Mouse (Mus musculus) intestine, embryonic 14.5 days (tissue): ENCODE data around the gene Arhgap31. TPM values are rescaled to one million over a fixed set of nuclear protein-coding genes. Genes with fewer than 3 reads are reported as not detected.
"Not testable (repeated sequence)": the region's sequence is repeated elsewhere in the genome, so short reads cannot be mapped to it uniquely, and the experiment has no call there.

ENCODE experiments used
- ATAC-seq: fragments of 200-750 bp; cut with Nextera tagmentation; replicated peaks from 2 replicates; pipeline ENCODE4 v1.8.0; 2017; ENCODE audit warnings: low read depth, moderate number of reproducible peaks, moderate TSS enrichment, moderate library complexity; ENCODE audit not compliant: low FRiP score, low TSS enrichment
- DNase-seq: peaks from one replicate; pipeline ENCODE4 v3.0.0-alpha.2; 2018; ENCODE audit warnings: low spot score
- H3K27ac ChIP-seq: fragments of 300-500 bp; sonication (generic); 2 replicates; pipeline ENCODE4 v1.5.1; 2014; ENCODE audit warnings: low read depth, mild to moderate bottlenecking, control low read depth
- H3K27me3 ChIP-seq: fragments of 300-500 bp; sonication (generic); replicated peaks from 2 replicates; pipeline ENCODE4 v1.6.1; 2014; ENCODE audit warnings: low read length, control low read depth; ENCODE audit not compliant: control insufficient read depth, insufficient read depth
- H3K36me3 ChIP-seq: fragments of 300-500 bp; sonication (generic); 2 replicates; pipeline ENCODE4 v1.6.1; 2014; ENCODE audit warnings: low read length, control low read depth; ENCODE audit not compliant: control insufficient read depth, insufficient read depth
- H3K4me1 ChIP-seq: fragments of 300-500 bp; sonication (generic); replicated peaks from 2 replicates; pipeline ENCODE4 v1.6.1; 2014; ENCODE audit warnings: low read length, control low read depth, mixed read lengths; ENCODE audit not compliant: control insufficient read depth, insufficient read depth
- H3K4me2 ChIP-seq: fragments of 300-500 bp; sonication (generic); 2 replicates; pipeline ENCODE4 v1.6.1; 2014; ENCODE audit warnings: low read length
- H3K4me3 ChIP-seq: fragments of 300-500 bp; sonication (generic); 2 replicates; pipeline ENCODE4 v1.5.1; 2014; ENCODE audit warnings: low read depth, low read length, control low read depth, mixed read lengths
- H3K9ac ChIP-seq: fragments of 300-500 bp; sonication (generic); 2 replicates; pipeline ENCODE4 v1.6.1; 2014; ENCODE audit warnings: mild to moderate bottlenecking, low read length
- H3K9me3 ChIP-seq: fragments of 300-500 bp; sonication (generic); 2 replicates; pipeline ENCODE4 v1.6.1; 2016; ENCODE audit warnings: low read length, control low read depth; ENCODE audit not compliant: control insufficient read depth
- WGBS: fragments of 180-500 bp; shearing (Covaris S2); extraction: QIAGEN DNeasy Blood & Tissue Kit; methylation state at CpG from one replicate; pipeline ENCODE4 v1.1.7; 2014; 5-methylcytosine and 5-hydroxymethylcytosine counted together
- polyA plus RNA-seq: library from polyadenylated mRNA; unstranded; fragments of >200 nt; fragmentation: Nextera tagmentation; extraction: Ambion mirVana; gene quantifications from 2 replicates; pipeline ENCODE4 v1.2.1, GENCODE M21; 2014

Arhgap31 gene
- polyA plus RNA-seq, 1 experiment from 2014 or later: 10.9 TPM

- peak; percentile 42 for DNase-seq
- Histone ChIP-seq H3K4me2 (no peak overlapping the region), H3K4me3 (no peak overlapping the region), H3K9me3 (no peaks in the 10 kb centered on the region), H3K36me3 (no peaks in the 10 kb centered on the region), H3K27ac (no peak overlapping the region), H3K4me1 (0 out of 2 replicates have a peak, but pooled peaks cover 2% of the 10 kb centered on the region), H3K9ac (no peak overlapping the region), H3K27me3 (no peaks in the 10 kb centered on the region)
- WGBS: 49% methylated on average over 8 of the region's 8 CpGs
- ATAC-seq: no peak
These were observed 17.8 kb upstream of the Arhgap31 start for GRCm38 (mm10) chr16:38730921-38731320.

- no peaks in the 10 kb centered on the region for H3K36me3 ChIP-seq
- H3K27ac ChIP-seq: peak overlapping the region; percentile 25; the same call in 1 of the 2 replicates
- H3K4me3 ChIP-seq: no peak overlapping the region
- H3K9me3 ChIP-seq: no peaks in the 10 kb centered on the region
- 0 out of 2 replicates have a peak, but pooled peaks cover 2% of the 10 kb centered on the region for H3K4me1 ChIP-seq
- peak; percentile 58 for DNase-seq
- no peaks in the 10 kb centered on the region for H3K27me3 ChIP-seq
- 36% methylated on average over 15 of the region's 15 CpGs for WGBS
- no peak overlapping the region for H3K9ac ChIP-seq
- ATAC-seq: 0 out of 2 replicates have a peak, but pooled peaks have one; percentile 47
- peak overlapping the region; percentile 50 for H3K4me2 ChIP-seq
These were observed 16.7 kb upstream of the Arhgap31 start for GRCm38 (mm10) chr16:38729610-38730288.

GRCm38 (mm10) chr16:38729139-38729538 is 16.1 kb upstream of the Arhgap31 start:
- DNase-seq (peak; percentile 48), ATAC-seq (no peak)
- H3K4me3 ChIP-seq: no peak overlapping the region
- H3K4me1 ChIP-seq: 0 out of 2 replicates have a peak, but pooled peaks cover 2% of the 10 kb centered on the region
- WGBS: 85% methylated on average over 6 of the region's 6 CpGs
- H3K27ac ChIP-seq: no peak overlapping the region
- H3K27me3 ChIP-seq: no peaks in the 10 kb centered on the region
- no peaks in the 10 kb centered on the region for H3K36me3 ChIP-seq
- H3K9ac ChIP-seq: no peak overlapping the region
- H3K9me3 ChIP-seq: no peaks in the 10 kb centered on the region
- no peak overlapping the region for H3K4me2 ChIP-seq

- H3K36me3 ChIP-seq: no peaks in the 10 kb centered on the region
- H3K9me3 ChIP-seq: no peaks in the 10 kb centered on the region
- H3K4me2 ChIP-seq: no peak overlapping the region
- no peaks in the 10 kb centered on the region for H3K27me3 ChIP-seq
- 0 out of 2 replicates have a peak, but pooled peaks cover 2% of the 10 kb centered on the region for H3K4me1 ChIP-seq
- no peak overlapping the region for H3K27ac ChIP-seq
- H3K9ac ChIP-seq: no peak overlapping the region
- ATAC-seq: no peak
- DNase-seq: no peak
- 92% methylated on average over 15 of the region's 15 CpGs for WGBS
- no peak overlapping the region for H3K4me3 ChIP-seq
These were observed 15.6 kb upstream of the Arhgap31 start for GRCm38 (mm10) chr16:38728576-38729132.

- H3K4me3 ChIP-seq: no peak overlapping the region
- no peak overlapping the region for H3K27ac ChIP-seq
- ATAC-seq (no peak), DNase-seq (peak; percentile 42)
- H3K36me3 ChIP-seq: no peaks in the 10 kb centered on the region
- no peaks in the 10 kb centered on the region for H3K9me3 ChIP-seq
- 69% methylated on average over 13 of the region's 13 CpGs for WGBS
- H3K4me2 ChIP-seq: no peak overlapping the region
- H3K27me3 ChIP-seq: no peaks in the 10 kb centered on the region
- 0 out of 2 replicates have a peak, but pooled peaks cover 2% of the 10 kb centered on the region for H3K4me1 ChIP-seq
- H3K9ac ChIP-seq: no peak overlapping the region
These were observed 11.9 kb upstream of the Arhgap31 start for GRCm38 (mm10) chr16:38724974-38725373.

- Histone ChIP-seq H3K27ac (no peak overlapping the region), H3K36me3 (no peaks in the 10 kb centered on the region), H3K4me1 (no peaks in the 10 kb centered on the region), H3K4me2 (no peak overlapping the region), H3K9ac (no peak overlapping the region), H3K4me3 (no peak overlapping the region), H3K9me3 (no peaks in the 10 kb centered on the region), H3K27me3 (no peaks in the 10 kb centered on the region)
- ATAC-seq (no peak), DNase-seq (peak; percentile 41)
- WGBS: 78% methylated on average over 8 of the region's 8 CpGs
These were observed 11.2 kb upstream of the Arhgap31 start for GRCm38 (mm10) chr16:38724256-38724655.

GRCm38 (mm10) chr16:38721377-38721776 is 8.3 kb upstream of the Arhgap31 start:
- DNase-seq (no peak), ATAC-seq (no peak)
- H3K4me2 ChIP-seq: no peak overlapping the region
- 91% methylated on average over 8 of the region's 9 CpGs for WGBS
- H3K9me3 ChIP-seq: no peaks in the 10 kb centered on the region
- no peak overlapping the region for H3K27ac ChIP-seq
- no peaks in the 10 kb centered on the region for H3K36me3 ChIP-seq
- no peaks in the 10 kb centered on the region for H3K27me3 ChIP-seq
- H3K4me1 ChIP-seq: no peaks in the 10 kb centered on the region
- H3K9ac ChIP-seq: no peak overlapping the region
- H3K4me3 ChIP-seq: no peak overlapping the region

- not testable (repeated sequence) for H3K27me3 ChIP-seq, H3K36me3 ChIP-seq, H3K9ac ChIP-seq, H3K9me3 ChIP-seq, ATAC-seq
- H3K4me3 ChIP-seq: peak overlapping the region; percentile 21
- peak; percentile 57 for DNase-seq
- 31% methylated on average over 11 of the region's 12 CpGs for WGBS
- H3K4me1 ChIP-seq: peaks cover 12% of the 10 kb centered on the region
- H3K27ac ChIP-seq: peak overlapping the region; percentile 93; the same call in 1 of the 2 replicates
- peak overlapping the region; percentile 68 for H3K4me2 ChIP-seq
These were observed 1.1 kb upstream of the Arhgap31 start for GRCm38 (mm10) chr16:38714259-38714526.
